Mouse (Mus musculus): Measurements from ENCODE around the gene Wwp2. TPM values are rescaled to one million over a fixed set of nuclear protein-coding genes. Genes with fewer than 3 reads are reported as not detected.

The Wwp2 gene
- total RNA-seq, 1 experiment = 49.2 TPM

DNA sequence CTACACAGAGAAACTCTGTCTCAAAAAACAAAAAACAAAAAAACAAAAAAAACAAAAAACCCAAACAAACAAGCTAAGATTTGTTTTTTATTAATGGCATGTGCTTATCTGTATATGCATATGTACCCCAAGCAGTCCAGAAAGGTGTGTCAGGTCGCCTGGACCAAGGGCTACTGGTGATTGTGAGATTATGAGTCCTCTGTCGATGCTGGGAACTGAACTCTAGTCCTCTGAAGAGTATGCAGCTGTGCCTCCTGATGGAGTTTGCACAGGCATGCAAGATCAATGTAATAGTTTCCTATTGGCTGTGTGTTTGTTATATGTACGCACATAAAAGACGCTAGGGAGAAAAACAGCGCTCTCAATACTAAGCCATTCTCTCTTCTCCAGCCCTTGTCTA is 74.0 kb downstream of the Wwp2 start:
- in situ Hi-C loops (cut with MboI; ENCODE audit: low sequenced_read_pairs in 2 of 2, unreplicated experiment in 2 of 2) = no loop called here
- Histone ChIP-seq H3K9ac (ENCODE audit: insufficient read depth, low read depth, low read length, poor library complexity, severe bottlenecking) (no peak overlapping the region), H3K27ac (ENCODE audit: insufficient read depth, low read depth, low read length, poor library complexity, severe bottlenecking) (no peak overlapping the region), H3K4me1 (ENCODE audit: control insufficient read depth in 2 of 2, insufficient read depth in 2 of 2, low read length in 2 of 2, poor library complexity in 1 of 2) (peaks cover under 1 to 1% of the 10 kb centered on the region in 2 experiments; a peak in 1 of 4 replicates), H3K9me3 (ENCODE audit: control insufficient read depth, insufficient read depth, low read depth, low read length) (no peaks in the 10 kb centered on the region), H3K36me3 (ENCODE audit: control insufficient read depth, insufficient read depth, low read length, poor library complexity, severe bottlenecking) (peaks cover 5% of the 10 kb centered on the region), H3K4me3 (ENCODE audit: insufficient read depth in 1 of 2, low read depth in 1 of 2, low read length in 2 of 2, poor library complexity in 1 of 2, severe bottlenecking in 1 of 2) (no peak overlapping the region)
- TF ChIP-seq ZC3H11A (IDR thresholded peaks at IDR 0.05; ENCODE audit: borderline replicate concordance, low read depth, low read length) = no peak
- TF ChIP-seq MAFK (IDR thresholded peaks at IDR 0.05; ENCODE audit: insufficient read depth, low read depth, low read length) = no peak
- TF ChIP-seq CHD2 (IDR thresholded peaks at IDR 0.05; ENCODE audit: low read depth, low read length) = no peak
- TF ChIP-seq HCFC1 (IDR thresholded peaks at IDR 0.05; ENCODE audit: borderline replicate concordance, insufficient read depth, low read length) = no peak
- TF ChIP-seq ZNF384 (IDR thresholded peaks at IDR 0.05; ENCODE audit: low read depth, low read length) = no peak
- no peak for DNase-seq (ENCODE audit: low read depth, low spot score)

DNA sequence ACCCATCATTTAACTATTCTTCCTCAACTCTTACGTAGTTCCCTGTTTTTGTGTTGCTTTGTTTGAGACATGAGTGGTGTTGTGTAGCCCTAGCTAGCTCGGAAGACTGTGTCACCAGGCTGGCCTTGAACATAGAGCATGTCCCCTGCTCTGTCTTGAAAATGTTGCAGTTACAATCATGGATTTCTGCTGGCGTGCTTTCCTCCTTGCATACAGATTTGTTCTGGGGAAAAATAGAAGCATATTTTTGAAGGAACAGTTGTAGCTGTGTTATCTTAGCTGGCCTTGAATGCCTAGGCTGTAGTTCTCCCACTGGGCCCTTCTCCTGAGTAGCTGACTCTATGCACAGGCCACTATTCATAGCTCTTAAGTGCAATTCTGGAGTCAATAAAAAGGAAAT is 74.6 kb downstream of the Wwp2 start:
- no peak for DNase-seq (ENCODE audit: low read depth, low spot score)
- H3K4me3 ChIP-seq (ENCODE audit: insufficient read depth in 1 of 2, low read depth in 1 of 2, low read length in 2 of 2, poor library complexity in 1 of 2, severe bottlenecking in 1 of 2) = no peak overlapping the region
- no peaks in the 10 kb centered on the region for H3K9me3 ChIP-seq (ENCODE audit: control insufficient read depth, insufficient read depth, low read depth, low read length)
- in situ Hi-C loops (cut with MboI; ENCODE audit: low sequenced_read_pairs in 2 of 2, unreplicated experiment in 2 of 2) = no loop called here
- no peaks in the 10 kb centered on the region for H3K4me1 ChIP-seq (ENCODE audit: control insufficient read depth in 2 of 2, insufficient read depth in 2 of 2, low read length in 2 of 2, poor library complexity in 1 of 2)
- H3K36me3 ChIP-seq (ENCODE audit: control insufficient read depth, insufficient read depth, low read length, poor library complexity, severe bottlenecking) = peaks cover 5% of the 10 kb centered on the region
- TF ChIP-seq ZC3H11A (IDR thresholded peaks at IDR 0.05; ENCODE audit: borderline replicate concordance, low read depth, low read length) = no peak
- no peak for TF ChIP-seq MAFK (IDR thresholded peaks at IDR 0.05; ENCODE audit: insufficient read depth, low read depth, low read length)
- no peak for TF ChIP-seq HCFC1 (IDR thresholded peaks at IDR 0.05; ENCODE audit: borderline replicate concordance, insufficient read depth, low read length)
- TF ChIP-seq ZNF384 (IDR thresholded peaks at IDR 0.05; ENCODE audit: low read depth, low read length) = no peak
- no peak for TF ChIP-seq CHD2 (IDR thresholded peaks at IDR 0.05; ENCODE audit: low read depth, low read length)
- H3K27ac ChIP-seq (ENCODE audit: insufficient read depth, low read depth, low read length, poor library complexity, severe bottlenecking) = no peak overlapping the region
- H3K9ac ChIP-seq (ENCODE audit: insufficient read depth, low read depth, low read length, poor library complexity, severe bottlenecking) = no peak overlapping the region

DNA sequence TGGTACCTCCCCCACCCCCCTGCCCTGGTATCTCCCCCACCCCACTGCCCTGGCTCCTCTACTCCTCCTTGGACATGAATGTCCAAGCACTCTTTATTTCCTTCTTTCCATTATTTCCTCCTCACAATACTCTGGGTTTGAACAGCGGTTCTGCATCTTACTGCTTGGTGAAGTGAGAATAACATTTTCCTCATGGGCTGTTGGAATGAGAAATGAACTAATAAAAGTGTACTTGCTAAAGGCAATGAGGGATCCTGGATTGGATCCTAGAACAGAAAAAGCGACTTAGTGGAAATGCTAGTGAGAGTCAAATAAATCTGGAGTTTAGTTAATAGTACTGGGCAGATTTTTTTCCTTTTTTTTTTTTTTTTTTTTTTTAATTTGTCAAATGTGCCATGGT is 77.1 kb downstream of the Wwp2 start:
- H3K4me3 ChIP-seq (ENCODE audit: insufficient read depth in 1 of 2, low read depth in 1 of 2, low read length in 2 of 2, poor library complexity in 1 of 2, severe bottlenecking in 1 of 2) = no peak overlapping the region
- H3K9ac ChIP-seq (ENCODE audit: insufficient read depth, low read depth, low read length, poor library complexity, severe bottlenecking) = no peak overlapping the region
- no peaks in the 10 kb centered on the region for H3K4me1 ChIP-seq (ENCODE audit: control insufficient read depth in 2 of 2, insufficient read depth in 2 of 2, low read length in 2 of 2, poor library complexity in 1 of 2)
- in situ Hi-C loops (cut with MboI; ENCODE audit: low sequenced_read_pairs in 2 of 2, unreplicated experiment in 2 of 2) = no loop called here
- no peak overlapping the region for H3K27ac ChIP-seq (ENCODE audit: insufficient read depth, low read depth, low read length, poor library complexity, severe bottlenecking)
- peaks cover 5% of the 10 kb centered on the region for H3K36me3 ChIP-seq (ENCODE audit: control insufficient read depth, insufficient read depth, low read length, poor library complexity, severe bottlenecking)
- TF ChIP-seq MAFK (IDR thresholded peaks at IDR 0.05; ENCODE audit: insufficient read depth, low read depth, low read length) (no peak), CHD2 (IDR thresholded peaks at IDR 0.05; ENCODE audit: low read depth, low read length) (no peak), ZC3H11A (IDR thresholded peaks at IDR 0.05; ENCODE audit: borderline replicate concordance, low read depth, low read length) (no peak), HCFC1 (IDR thresholded peaks at IDR 0.05; ENCODE audit: borderline replicate concordance, insufficient read depth, low read length) (no peak), ZNF384 (IDR thresholded peaks at IDR 0.05; ENCODE audit: low read depth, low read length) (no peak)
- H3K9me3 ChIP-seq (ENCODE audit: control insufficient read depth, insufficient read depth, low read depth, low read length) = no peaks in the 10 kb centered on the region
- DNase-seq (ENCODE audit: low read depth, low spot score) = no peak

DNA sequence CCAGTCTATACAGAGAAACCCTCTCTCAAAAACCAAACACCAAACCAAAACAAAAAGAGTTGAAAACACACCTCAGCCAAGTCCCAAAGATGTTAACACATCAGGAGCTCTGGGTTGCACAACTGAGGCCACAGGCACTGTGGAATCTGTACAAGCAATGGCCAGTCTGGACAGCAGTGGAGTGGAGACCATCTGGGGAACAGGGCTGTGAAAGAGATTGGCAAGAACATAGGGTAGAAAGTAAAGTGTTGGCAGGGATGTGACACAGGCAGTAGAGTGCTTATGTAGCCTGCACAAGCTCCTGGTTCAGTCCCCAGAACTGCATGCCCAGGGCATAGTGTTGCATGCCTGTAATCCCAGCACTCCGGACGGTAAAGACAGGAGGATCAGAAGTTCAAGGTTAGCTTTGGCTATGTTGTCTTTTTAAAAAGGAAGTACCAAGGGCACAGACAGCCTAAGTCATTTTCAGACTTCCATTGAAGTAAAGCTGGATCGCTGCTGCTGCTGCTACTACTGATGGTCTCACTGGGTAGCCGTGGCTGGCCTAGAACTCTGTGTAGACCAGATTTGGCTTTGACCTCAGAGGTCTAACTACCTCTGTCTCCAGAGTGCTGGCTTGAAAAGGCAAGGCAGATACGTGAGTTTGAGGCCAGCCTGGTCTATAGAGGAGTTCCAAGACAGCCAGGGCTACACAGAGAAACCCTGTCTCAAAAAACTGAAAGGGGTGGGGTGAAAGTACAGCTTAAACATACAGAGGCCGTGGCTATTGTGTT is 79.0 kb downstream of the Wwp2 start:
- in situ Hi-C loops (cut with MboI; ENCODE audit: low sequenced_read_pairs in 2 of 2, unreplicated experiment in 2 of 2) = no loop called here
- H3K4me3 ChIP-seq (ENCODE audit: insufficient read depth in 1 of 2, low read depth in 1 of 2, low read length in 2 of 2, poor library complexity in 1 of 2, severe bottlenecking in 1 of 2) = no peak overlapping the region
- no peak for DNase-seq (ENCODE audit: low read depth, low spot score)
- H3K27ac ChIP-seq (ENCODE audit: insufficient read depth, low read depth, low read length, poor library complexity, severe bottlenecking) = no peak overlapping the region
- H3K36me3 ChIP-seq (ENCODE audit: control insufficient read depth, insufficient read depth, low read length, poor library complexity, severe bottlenecking) = peaks cover 8% of the 10 kb centered on the region
- H3K9me3 ChIP-seq (ENCODE audit: control insufficient read depth, insufficient read depth, low read depth, low read length) = no peaks in the 10 kb centered on the region
- H3K9ac ChIP-seq (ENCODE audit: insufficient read depth, low read depth, low read length, poor library complexity, severe bottlenecking) = no peak overlapping the region
- peaks cover 3 to 6% of the 10 kb centered on the region in 2 experiments for H3K4me1 ChIP-seq (ENCODE audit: control insufficient read depth in 2 of 2, insufficient read depth in 2 of 2, low read length in 2 of 2, poor library complexity in 1 of 2)
- TF ChIP-seq ZNF384 (IDR thresholded peaks at IDR 0.05; ENCODE audit: low read depth, low read length) (no peak), MAFK (IDR thresholded peaks at IDR 0.05; ENCODE audit: insufficient read depth, low read depth, low read length) (no peak), CHD2 (IDR thresholded peaks at IDR 0.05; ENCODE audit: low read depth, low read length) (no peak), ZC3H11A (IDR thresholded peaks at IDR 0.05; ENCODE audit: borderline replicate concordance, low read depth, low read length) (no peak), HCFC1 (IDR thresholded peaks at IDR 0.05; ENCODE audit: borderline replicate concordance, insufficient read depth, low read length) (no peak)

Data from ES-E14 (cell line).